Mouse (Mus musculus) embryonic fibroblast, embryonic 13.5 days (primary cell): ENCODE results near the gene Slc19a3.

ENCODE experiments used
- CTCF ChIP-seq: IDR thresholded peaks from 2 replicates; pipeline ENCODE4 v1.5.1; 2011; ENCODE audit warnings: mild to moderate bottlenecking, control low read depth, low read length, moderate library complexity, borderline replicate concordance; ENCODE audit not compliant: insufficient read depth
- POLR2A ChIP-seq: IDR thresholded peaks from 2 replicates; pipeline ENCODE4 v1.6.1; 2011; ENCODE audit warnings: low read depth, mild to moderate bottlenecking, control low read depth, low read length, moderate library complexity

- no peak for TF ChIP-seq CTCF
- TF ChIP-seq POLR2A = no peak
These were observed 60.4 kb downstream of the Slc19a3 start for GRCm38 (mm10) chr1:82977840-82978239.
